Mouse (Mus musculus) heart, embryonic 12.5 days (tissue): Measurements from ENCODE around the gene Med24. TPM values are rescaled to one million over a fixed set of nuclear protein-coding genes. Genes with fewer than 3 reads are reported as not detected.

Experiments
- ATAC-seq: fragments of 200-750 bp; cut with Nextera tagmentation; 2 replicates; pipeline ENCODE4 v1.8.0; 2017; ENCODE audit warnings: moderate TSS enrichment, moderate library complexity; ENCODE audit not compliant: insufficient number of reproducible peaks, low FRiP score
- H3K27ac ChIP-seq: fragments of 300-500 bp; sonication (generic); 2 replicates; pipeline ENCODE4 v1.5.1; 2016; ENCODE audit warnings: mild to moderate bottlenecking, moderate library complexity; ENCODE audit not compliant: poor library complexity, severe bottlenecking
- H3K27me3 ChIP-seq: fragments of 300-500 bp; sonication (generic); replicated peaks from 2 replicates; pipeline ENCODE4 v1.6.1; 2016; ENCODE audit warnings: mild to moderate bottlenecking, moderate library complexity
- H3K36me3 ChIP-seq: fragments of 300-500 bp; sonication (generic); 2 replicates; pipeline ENCODE4 v1.6.1; 2016; ENCODE audit warnings: mild to moderate bottlenecking, moderate library complexity
- H3K4me1 ChIP-seq: fragments of 300-500 bp; sonication (generic); replicated peaks from 2 replicates; pipeline ENCODE4 v1.6.1; 2016; ENCODE audit warnings: mild to moderate bottlenecking
- H3K4me2 ChIP-seq: fragments of 300-500 bp; sonication (generic); 2 replicates; pipeline ENCODE4 v1.6.1; 2016; ENCODE audit warnings: mild to moderate bottlenecking, moderate library complexity
- H3K4me3 ChIP-seq: fragments of 300-500 bp; sonication (generic); 2 replicates; pipeline ENCODE4 v1.5.1; 2016; ENCODE audit warnings: mild to moderate bottlenecking
- H3K9ac ChIP-seq: fragments of 300-500 bp; sonication (generic); 2 replicates; pipeline ENCODE4 v1.6.1; 2016; ENCODE audit warnings: mild to moderate bottlenecking, moderate library complexity
- H3K9me3 ChIP-seq: fragments of 300-500 bp; sonication (generic); replicated peaks from 2 replicates; pipeline ENCODE4 v1.6.1; 2016; ENCODE audit warnings: mild to moderate bottlenecking, moderate library complexity
- WGBS: fragments of 180-500 bp; shearing (Covaris S2); methylation state at CpG from one replicate; pipeline ENCODE4 v1.1.7; 2016; 5-methylcytosine and 5-hydroxymethylcytosine counted together
- polyA plus RNA-seq: library from polyadenylated mRNA; unstranded; fragments of >200 nt; fragmentation: Nextera tagmentation; extraction: Ambion mirVana; gene quantifications from 2 replicates; pipeline ENCODE4 v1.2.1, GENCODE M21; 2016

The Med24 gene
- polyA plus RNA-seq: 45.9 and 48.1 TPM in 2 replicates

- WGBS: 0% methylated on average over 16 of the region's 16 CpGs
- Histone ChIP-seq H3K9ac (peak within 1 kb of the TSS; percentile 74), H3K27me3 (no peaks in the 10 kb centered on the region), H3K36me3 (peaks cover 35% of the 10 kb centered on the region), H3K4me2 (peak within 1 kb of the TSS; percentile 89), H3K4me3 (peak within 1 kb of the TSS; percentile 77), H3K9me3 (peaks cover 2% of the 10 kb centered on the region), H3K4me1 (peaks cover 5% of the 10 kb centered on the region), H3K27ac (no peak within 1 kb of the TSS)
- peak; percentile 88 for ATAC-seq
Observed at GRCm38 (mm10) chr11:98729119-98729588, at the start of gene Med24. Gene Med24, minus strand, starts transcription at chr11:98729435.

GRCm38 (mm10) chr11:98777888-98778287 is 48.7 kb upstream of the Med24 start:
- H3K27ac ChIP-seq: peak overlapping the region; percentile 97
- H3K4me3 ChIP-seq: no peak overlapping the region
- H3K9me3 ChIP-seq: no peaks in the 10 kb centered on the region
- no peak for ATAC-seq
- H3K4me2 ChIP-seq: no peak overlapping the region
- peaks cover 63% of the 10 kb centered on the region for H3K4me1 ChIP-seq
- no peak overlapping the region for H3K9ac ChIP-seq
- no peaks in the 10 kb centered on the region for H3K27me3 ChIP-seq
- H3K36me3 ChIP-seq: no peaks in the 10 kb centered on the region

- H3K27ac ChIP-seq: peak overlapping the region; percentile 97
- no peaks in the 10 kb centered on the region for H3K36me3 ChIP-seq
- peak overlapping the region; percentile 59 for H3K9ac ChIP-seq
- peaks cover 63% of the 10 kb centered on the region for H3K4me1 ChIP-seq
- no peak for ATAC-seq
- H3K9me3 ChIP-seq: no peaks in the 10 kb centered on the region
- peak overlapping the region; percentile 85 for H3K4me2 ChIP-seq
- 16% methylated on average over 9 of the region's 9 CpGs for WGBS
- H3K4me3 ChIP-seq: peak overlapping the region; percentile 7
- no peaks in the 10 kb centered on the region for H3K27me3 ChIP-seq
Observed at GRCm38 (mm10) chr11:98776843-98777590, 47.8 kb upstream of the Med24 start.

GRCm38 (mm10) chr11:98776052-98776764 is 47.0 kb upstream of the Med24 start:
- WGBS: 24% methylated on average over 12 of the region's 12 CpGs
- ATAC-seq: no peak
- peak overlapping the region; percentile 97 for H3K27ac ChIP-seq
- no peaks in the 10 kb centered on the region for H3K27me3 ChIP-seq
- H3K9ac ChIP-seq: peak overlapping the region; percentile 59
- peak overlapping the region; percentile 53 for H3K4me3 ChIP-seq
- H3K36me3 ChIP-seq: peaks cover 6% of the 10 kb centered on the region
- H3K4me1 ChIP-seq: peaks cover 63% of the 10 kb centered on the region
- H3K4me2 ChIP-seq: peak overlapping the region; percentile 85
- H3K9me3 ChIP-seq: no peaks in the 10 kb centered on the region

- H3K9ac ChIP-seq: peak overlapping the region; percentile 59
- H3K36me3 ChIP-seq: peaks cover 13% of the 10 kb centered on the region
- peak overlapping the region; percentile 97 for H3K27ac ChIP-seq
- peaks cover 68% of the 10 kb centered on the region for H3K4me1 ChIP-seq
- H3K4me2 ChIP-seq: peak overlapping the region; percentile 85
- no peaks in the 10 kb centered on the region for H3K27me3 ChIP-seq
- H3K4me3 ChIP-seq: peak overlapping the region; percentile 53
- WGBS: 2% methylated on average over 15 of the region's 15 CpGs
- no peaks in the 10 kb centered on the region for H3K9me3 ChIP-seq
- peak; percentile 65 for ATAC-seq
Observed at GRCm38 (mm10) chr11:98775348-98776051, 46.3 kb upstream of the Med24 start.

- no peaks in the 10 kb centered on the region for H3K9me3 ChIP-seq
- WGBS: under 1% methylated on average over 22 of the region's 22 CpGs
- no peaks in the 10 kb centered on the region for H3K27me3 ChIP-seq
Observed at GRCm38 (mm10) chr11:98774582-98775347, 45.5 kb upstream of the Med24 start, which contains the start of gene Nr1d1. Gene Nr1d1, minus strand, starts transcription at chr11:98775333.

GRCm38 (mm10) chr11:98773635-98774295 is 44.5 kb upstream of the Med24 start:
- Histone ChIP-seq H3K27ac (peak overlapping the region; percentile 97), H3K4me3 (peak overlapping the region; percentile 53), H3K4me2 (peak overlapping the region; percentile 85), H3K4me1 (peaks cover 85% of the 10 kb centered on the region), H3K36me3 (peaks cover 29% of the 10 kb centered on the region), H3K27me3 (no peaks in the 10 kb centered on the region), H3K9me3 (no peaks in the 10 kb centered on the region), H3K9ac (peak overlapping the region; percentile 66)
- ATAC-seq: peak; percentile 87
- WGBS: under 1% methylated on average over 37 of the region's 37 CpGs

More at GRCm38 (mm10) chr11:98774582-98775347, 45.5 kb upstream of the Med24 start, which contains the start of gene Nr1d1:
- Histone ChIP-seq H3K9ac (peak within 1 kb of the TSS; percentile 66), H3K27ac (peak within 1 kb of the TSS; percentile 97), H3K4me1 (peaks cover 75% of the 10 kb centered on the region), H3K4me2 (peak within 1 kb of the TSS; percentile 85), H3K36me3 (peaks cover 20% of the 10 kb centered on the region), H3K4me3 (peak within 1 kb of the TSS; percentile 53)
- no peak for ATAC-seq

- peak; percentile 13; the same call in 1 of the 2 replicates for ATAC-seq
- H3K4me2 ChIP-seq: peak overlapping the region; percentile 85
Observed at GRCm38 (mm10) chr11:98772667-98773171, 43.5 kb upstream of the Med24 start.

GRCm38 (mm10) chr11:98771844-98772525 is 42.8 kb upstream of the Med24 start:
- Histone ChIP-seq H3K27ac (peak overlapping the region; percentile 97), H3K9ac (peak overlapping the region; percentile 29; the same call in 1 of the 2 replicates), H3K9me3 (no peaks in the 10 kb centered on the region), H3K4me1 (peaks cover 91% of the 10 kb centered on the region), H3K27me3 (no peaks in the 10 kb centered on the region), H3K36me3 (peaks cover 35% of the 10 kb centered on the region), H3K4me2 (peak overlapping the region; percentile 85), H3K4me3 (no peak overlapping the region)
- no peak for ATAC-seq
- 63% methylated on average over 11 of the region's 11 CpGs for WGBS

More at GRCm38 (mm10) chr11:98772667-98773171, 43.5 kb upstream of the Med24 start:
- no peak overlapping the region for H3K4me3 ChIP-seq
- H3K27me3 ChIP-seq: no peaks in the 10 kb centered on the region
- H3K9ac ChIP-seq: peak overlapping the region; percentile 29; the same call in 1 of the 2 replicates
- 38% methylated on average over 8 of the region's 8 CpGs for WGBS
- peaks cover 91% of the 10 kb centered on the region for H3K4me1 ChIP-seq
- peaks cover 35% of the 10 kb centered on the region for H3K36me3 ChIP-seq
- no peaks in the 10 kb centered on the region for H3K9me3 ChIP-seq
- H3K27ac ChIP-seq: peak overlapping the region; percentile 97
